Mouse (Mus musculus): ENCODE data around the gene Ikzf2.

Ikzf2 gene

GRCm38 (mm10) chr1:69667456-69667855 is 19.6 kb downstream of the Ikzf2 start:
- no peak for DNase-seq (ENCODE audit: low read depth, low spot score)

GRCm38 (mm10) chr1:69659779-69660178 is 27.3 kb downstream of the Ikzf2 start:
- DNase-seq (ENCODE audit: low read depth, low spot score) = no peak

GRCm38 (mm10) chr1:69658051-69658450 is 29.0 kb downstream of the Ikzf2 start:
- DNase-seq (ENCODE audit: low read depth, low spot score) = no peak

GRCm38 (mm10) chr1:69657455-69657854 is 29.6 kb downstream of the Ikzf2 start:
- no peak for DNase-seq (ENCODE audit: low read depth, low spot score)

GRCm38 (mm10) chr1:69656929-69657328 is 30.1 kb downstream of the Ikzf2 start:
- peak; percentile 77 for DNase-seq (ENCODE audit: low read depth, low spot score)

GRCm38 (mm10) chr1:69656047-69656782 is 30.8 kb downstream of the Ikzf2 start:
- DNase-seq (ENCODE audit: low read depth, low spot score) = no peak

- no peak for DNase-seq (ENCODE audit: low read depth, low spot score)
These were observed 31.7 kb downstream of the Ikzf2 start for GRCm38 (mm10) chr1:69655368-69655767.

GRCm38 (mm10) chr1:69654955-69655354 is 32.1 kb downstream of the Ikzf2 start:
- no peak for DNase-seq (ENCODE audit: low read depth, low spot score)

- DNase-seq (ENCODE audit: low read depth, low spot score) = no peak
These were observed 33.6 kb downstream of the Ikzf2 start for GRCm38 (mm10) chr1:69653419-69653818.

- no peak for DNase-seq (ENCODE audit: low read depth, low spot score)
These were observed 43.9 kb downstream of the Ikzf2 start for GRCm38 (mm10) chr1:69643138-69643537.

- peak; percentile 60 for DNase-seq (ENCODE audit: low read depth, low spot score)
These were observed 45.1 kb downstream of the Ikzf2 start for GRCm38 (mm10) chr1:69641986-69642385.

GRCm38 (mm10) chr1:69638321-69638720 is 48.7 kb downstream of the Ikzf2 start:
- DNase-seq (ENCODE audit: low read depth, low spot score) = no peak

- DNase-seq (ENCODE audit: low read depth, low spot score) = no peak
These were observed 49.1 kb downstream of the Ikzf2 start for GRCm38 (mm10) chr1:69637907-69638306.

- no peak for DNase-seq (ENCODE audit: low read depth, low spot score)
These were observed 52.8 kb downstream of the Ikzf2 start for GRCm38 (mm10) chr1:69634259-69634658.

- no peak for DNase-seq (ENCODE audit: low read depth, low spot score)
These were observed 56.5 kb downstream of the Ikzf2 start for GRCm38 (mm10) chr1:69630508-69630907.

GRCm38 (mm10) chr1:69629513-69629912 is 57.5 kb downstream of the Ikzf2 start:
- no peak for DNase-seq (ENCODE audit: low read depth, low spot score)

GRCm38 (mm10) chr1:69612076-69612475 is 75.0 kb downstream of the Ikzf2 start:
- DNase-seq (ENCODE audit: low read depth, low spot score) = no peak

- no peak for DNase-seq (ENCODE audit: low read depth, low spot score)
These were observed 75.8 kb downstream of the Ikzf2 start for GRCm38 (mm10) chr1:69611204-69611725.

GRCm38 (mm10) chr1:69610791-69611190 is 76.3 kb downstream of the Ikzf2 start:
- no peak for DNase-seq (ENCODE audit: low read depth, low spot score)

- DNase-seq (ENCODE audit: low read depth, low spot score) = no peak
These were observed 78.2 kb downstream of the Ikzf2 start for GRCm38 (mm10) chr1:69608846-69609245.

GRCm38 (mm10) chr1:69606844-69607243 is 80.2 kb downstream of the Ikzf2 start:
- DNase-seq (ENCODE audit: low read depth, low spot score) = no peak

GRCm38 (mm10) chr1:69604213-69604612 is 82.8 kb downstream of the Ikzf2 start:
- DNase-seq (ENCODE audit: low read depth, low spot score) = no peak

GRCm38 (mm10) chr1:69600954-69601353 is 86.1 kb downstream of the Ikzf2 start:
- no peak for DNase-seq (ENCODE audit: low read depth, low spot score)

Data from skeletal muscle tissue, adult 2 months (tissue).